Mouse (Mus musculus): ENCODE measurements around the gene Ccl4.

DNA sequence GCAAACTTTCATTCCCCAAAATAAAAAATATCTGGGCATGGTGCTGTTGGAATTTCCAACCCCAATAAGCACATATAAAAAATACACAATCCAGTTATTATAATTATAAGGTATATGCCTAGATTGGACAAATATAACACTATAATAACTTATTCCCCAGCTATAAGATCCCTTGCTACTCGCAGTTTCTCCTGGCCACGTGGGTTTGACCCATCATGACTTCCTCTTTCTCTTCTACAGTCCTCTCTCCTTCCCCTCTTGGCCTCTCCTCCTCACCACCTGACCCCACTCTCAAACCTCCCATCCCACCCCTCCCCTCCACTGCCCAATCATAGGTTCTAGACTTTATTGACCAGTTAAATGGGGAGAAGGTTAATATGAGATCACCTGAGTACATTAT lies 51.5 kb downstream of the Ccl4 start:
- no peak for TF ChIP-seq CTCF (IDR thresholded peaks at IDR 0.05; ENCODE audit: borderline replicate concordance, insufficient read depth, low read length)
- no peak for TF ChIP-seq POLR2A (IDR thresholded peaks at IDR 0.05; ENCODE audit: low read depth, low read length)

All from embryonic fibroblast, embryonic 13.5 days (primary cell).